Mouse (Mus musculus): Measurements from ENCODE around the gene Ube3a. TPM values are rescaled to one million over a fixed set of nuclear protein-coding genes. Genes with fewer than 3 reads are reported as not detected.

Gene Ube3a
- total and polyA plus RNA-seq, 3 experiments, result 35.6 to 83.3 (median 45.5) TPM

- dilution Hi-C loops (cut with MboI; ENCODE audit: extremely low pct_ligation_motif_present, extremely low pct_unique_long_range_greater_than_20kb, low sequenced_read_pairs), result no loop called here
- H3K4me1 ChIP-seq (ENCODE audit: control insufficient read depth in 1 of 2, insufficient read depth in 2 of 2), result 0 out of 4 replicates have a peak, but pooled peaks cover 0 to 6% of the 10 kb centered on the region in 2 experiments
- in situ Hi-C loops (cut with MboI; ENCODE audit: low pct_ligation_motif_present, low pct_unique_long_range_greater_than_20kb, low sequenced_read_pairs), result no loop called here
- TF ChIP-seq MXI1 (IDR thresholded peaks at IDR 0.05; ENCODE audit: low read depth, low read length) (no peak), GABPA (IDR thresholded peaks at IDR 0.05; ENCODE audit: insufficient replicate concordance, low read depth, low read length) (no peak), TCF12 (IDR thresholded peaks at IDR 0.05; ENCODE audit: low read depth, low read length) (no peak), USF2 (conservative IDR thresholded peaks at IDR 0.05; ENCODE audit: low read depth, low read length) (no peak)
- no peak overlapping the region for H3K9ac ChIP-seq (ENCODE audit: insufficient read depth, low read depth)
- no peak for DNase-seq (ENCODE audit: extremely low read depth)
- H3K79me2 ChIP-seq (replicated peaks; ENCODE audit: control insufficient read depth, extremely low read depth, insufficient read depth, poor library complexity, severe bottlenecking), result peaks cover 41% of the 10 kb centered on the region
- H3K27me3 ChIP-seq (replicated peaks), result no peaks in the 10 kb centered on the region
- no peaks in the 10 kb centered on the region for H3K9me3 ChIP-seq (replicated peaks; ENCODE audit: low read length)
- H3K27ac ChIP-seq (ENCODE audit: insufficient read depth, low read depth), result no peak overlapping the region
- H3K4me3 ChIP-seq (replicated peaks in 1 of 3; ENCODE audit: low read depth in 2 of 3, low read length in 2 of 3, poor library complexity in 1 of 3), result no peak overlapping the region
- H3K4me2 ChIP-seq (ENCODE audit: insufficient read depth, low read depth, poor library complexity, severe bottlenecking), result peak overlapping the region; percentile 66
- H3K36me3 ChIP-seq (replicated peaks in 1 of 2; ENCODE audit: control insufficient read depth in 1 of 2, insufficient read depth in 1 of 2, low read length in 1 of 2), result no peaks in the 10 kb centered on the region
Observed at GRCm38 (mm10) chr7:59231960-59232359, 3.4 kb downstream of the Ube3a start.

GRCm38 (mm10) chr7:59234773-59235401 is 6.3 kb downstream of the Ube3a start:
- Histone ChIP-seq H3K27me3 (replicated peaks) (no peaks in the 10 kb centered on the region), H3K79me2 (replicated peaks; ENCODE audit: control insufficient read depth, extremely low read depth, insufficient read depth, poor library complexity, severe bottlenecking) (peaks cover 32% of the 10 kb centered on the region), H3K4me3 (replicated peaks in 1 of 3; ENCODE audit: low read depth in 2 of 3, low read length in 2 of 3, poor library complexity in 1 of 3) (no peak overlapping the region), H3K36me3 (replicated peaks in 1 of 2; ENCODE audit: control insufficient read depth in 1 of 2, insufficient read depth in 1 of 2, low read length in 1 of 2) (no peaks in the 10 kb centered on the region), H3K4me1 (ENCODE audit: control insufficient read depth in 1 of 2, insufficient read depth in 2 of 2) (0 out of 4 replicates have a peak, but pooled peaks cover 0 to 6% of the 10 kb centered on the region in 2 experiments), H3K4me2 (ENCODE audit: insufficient read depth, low read depth, poor library complexity, severe bottlenecking) (no peak overlapping the region), H3K9ac (ENCODE audit: insufficient read depth, low read depth) (no peak overlapping the region), H3K9me3 (replicated peaks; ENCODE audit: low read length) (no peaks in the 10 kb centered on the region), H3K27ac (ENCODE audit: insufficient read depth, low read depth) (no peak overlapping the region)
- dilution Hi-C loops (cut with MboI; ENCODE audit: extremely low pct_ligation_motif_present, extremely low pct_unique_long_range_greater_than_20kb, low sequenced_read_pairs) (no loop called here), in situ Hi-C loops (cut with MboI; ENCODE audit: low pct_ligation_motif_present, low pct_unique_long_range_greater_than_20kb, low sequenced_read_pairs) (no loop called here)
- DNase-seq (ENCODE audit: extremely low read depth), result no peak
- no peak for TF ChIP-seq ZNF384 (IDR thresholded peaks at IDR 0.05; ENCODE audit: low read depth, low read length)
- TF ChIP-seq MAX (IDR thresholded peaks at IDR 0.05; ENCODE audit: low read length), result no peak
- no peak for TF ChIP-seq POLR2A (IDR thresholded peaks at IDR 0.05; ENCODE audit: low read depth, low read length)
- no peak for TF ChIP-seq JUND (conservative IDR thresholded peaks at IDR 0.05; ENCODE audit: low read depth, low read length)
- TF ChIP-seq ELF1 (IDR thresholded peaks at IDR 0.05; ENCODE audit: low read depth, low read length), result no peak
- TF ChIP-seq BHLHE40 (IDR thresholded peaks at IDR 0.05; ENCODE audit: low read depth, low read length), result no peak
- TF ChIP-seq UBTF (IDR thresholded peaks at IDR 0.05; ENCODE audit: low read depth, low read length), result no peak

DNA sequence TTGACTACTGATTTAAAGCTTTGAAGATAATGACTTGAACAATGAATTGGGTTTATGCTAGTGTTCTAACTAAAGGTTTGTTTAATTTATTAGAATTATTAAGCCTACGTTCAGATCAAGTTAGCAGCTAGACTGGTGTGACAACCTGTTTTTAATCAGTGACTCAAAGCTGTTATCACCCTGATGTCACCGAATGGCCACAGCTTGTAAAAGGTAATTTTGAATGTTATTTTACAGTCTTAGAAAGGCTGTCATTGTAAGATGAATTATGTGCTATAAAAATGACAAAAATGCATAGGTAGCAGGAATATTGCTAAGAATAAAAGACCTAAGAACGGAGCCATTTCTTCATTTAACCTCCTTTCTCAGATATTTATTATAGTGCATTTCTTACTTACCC is 14.7 kb downstream of the Ube3a start:
- dilution Hi-C loops (cut with MboI; ENCODE audit: extremely low pct_ligation_motif_present, extremely low pct_unique_long_range_greater_than_20kb, low sequenced_read_pairs), result no loop called here

More for the DNA sequence above, 14.7 kb downstream of the Ube3a start:
- no peak for DNase-seq (ENCODE audit: extremely low read depth)
- H3K27ac ChIP-seq (ENCODE audit: insufficient read depth, low read depth), result no peak overlapping the region
- peaks cover 0 to 9% of the 10 kb centered on the region in 2 experiments for H3K36me3 ChIP-seq (replicated peaks in 1 of 2; ENCODE audit: control insufficient read depth in 1 of 2, insufficient read depth in 1 of 2, low read length in 1 of 2)
- peaks cover 9% of the 10 kb centered on the region; the same call in 1 of the 2 replicates for H3K79me2 ChIP-seq (replicated peaks; ENCODE audit: control insufficient read depth, extremely low read depth, insufficient read depth, poor library complexity, severe bottlenecking)
- H3K4me1 ChIP-seq (ENCODE audit: control insufficient read depth in 1 of 2, insufficient read depth in 2 of 2), result peaks cover 0 to 8% of the 10 kb centered on the region in 2 experiments; a peak in 1 of 4 replicates
- in situ Hi-C loops (cut with MboI; ENCODE audit: low pct_ligation_motif_present, low pct_unique_long_range_greater_than_20kb, low sequenced_read_pairs), result loop anchor here (10.0 kb wide), 1 partner anchor 62 kb away; no protein-coding TSS in a partner anchor
- TF ChIP-seq RCOR1 (conservative IDR thresholded peaks at IDR 0.05; ENCODE audit: low read depth, low read length) (no peak), UBTF (IDR thresholded peaks at IDR 0.05; ENCODE audit: low read depth, low read length) (no peak)
- H3K27me3 ChIP-seq (replicated peaks), result no peaks in the 10 kb centered on the region
- H3K4me3 ChIP-seq (replicated peaks in 1 of 3; ENCODE audit: low read depth in 2 of 3, low read length in 2 of 3, poor library complexity in 1 of 3), result no peak overlapping the region
- no peaks in the 10 kb centered on the region for H3K9me3 ChIP-seq (replicated peaks; ENCODE audit: low read length)
- no peak overlapping the region for H3K9ac ChIP-seq (ENCODE audit: insufficient read depth, low read depth)
- no peak overlapping the region for H3K4me2 ChIP-seq (ENCODE audit: insufficient read depth, low read depth, poor library complexity, severe bottlenecking)
